Mouse (Mus musculus): ENCODE results near the gene Rftn2. TPM values are rescaled to one million over a fixed set of nuclear protein-coding genes. Genes with fewer than 3 reads are reported as not detected.
A peak's percentile ranks its signal among the peaks of the same experiment; 100 is the strongest.
"Not testable (repeated sequence)": the region's sequence is repeated elsewhere in the genome, so short reads cannot be mapped to it uniquely, and the experiment has no call there.

Gene Rftn2
- total RNA-seq, 2 experiments from 2014 or later: 4.7 to 5.1 TPM

- DNase-seq: no peak
These were observed 54.9 kb downstream of the Rftn2 start for GRCm38 (mm10) chr1:55171361-55172325.

- DNase-seq: no peak
These were observed 58.0 kb downstream of the Rftn2 start for GRCm38 (mm10) chr1:55168591-55168990.

- no peak for DNase-seq
These were observed 59.0 kb downstream of the Rftn2 start for GRCm38 (mm10) chr1:55167560-55167959.

- no peak for DNase-seq
These were observed 62.6 kb downstream of the Rftn2 start for GRCm38 (mm10) chr1:55164005-55164404.

- DNase-seq: no peak
These were observed 63.8 kb downstream of the Rftn2 start for GRCm38 (mm10) chr1:55162781-55163180.

- DNase-seq: no peak
These were observed 64.7 kb downstream of the Rftn2 start for GRCm38 (mm10) chr1:55161895-55162294.

GRCm38 (mm10) chr1:55160831-55161638, 65.5 kb downstream of the Rftn2 start:
- DNase-seq: no peak

- no peak for DNase-seq
These were observed 66.4 kb downstream of the Rftn2 start for GRCm38 (mm10) chr1:55160218-55160617.

GRCm38 (mm10) chr1:55158821-55159220, 67.8 kb downstream of the Rftn2 start:
- no peak for DNase-seq

- DNase-seq: no peak
These were observed 68.4 kb downstream of the Rftn2 start for GRCm38 (mm10) chr1:55158211-55158610.

GRCm38 (mm10) chr1:55157329-55157728, 69.3 kb downstream of the Rftn2 start:
- DNase-seq: no peak

GRCm38 (mm10) chr1:55145556-55145955, 81.0 kb downstream of the Rftn2 start:
- no peak for DNase-seq

- DNase-seq: no peak
These were observed 82.2 kb downstream of the Rftn2 start for GRCm38 (mm10) chr1:55144338-55144737.

GRCm38 (mm10) chr1:55135846-55136245, 90.7 kb downstream of the Rftn2 start:
- DNase-seq: no peak

GRCm38 (mm10) chr1:55134301-55134700, 92.3 kb downstream of the Rftn2 start:
- no peak for DNase-seq

- DNase-seq: no peak
These were observed 93.4 kb downstream of the Rftn2 start for GRCm38 (mm10) chr1:55133173-55133572.

GRCm38 (mm10) chr1:55132308-55132707, 94.3 kb downstream of the Rftn2 start:
- DNase-seq: no peak

GRCm38 (mm10) chr1:55131424-55132014, 95.1 kb downstream of the Rftn2 start:
- DNase-seq: no peak

- peak; percentile 93 for DNase-seq
These were observed 95.6 kb downstream of the Rftn2 start, which contains the start of gene Mob4 for GRCm38 (mm10) chr1:55130943-55131401. Mob4 (plus strand) TSS chr1:55131231.

- DNase-seq: no peak
These were observed 96.2 kb downstream of the Rftn2 start for GRCm38 (mm10) chr1:55130190-55130916.

- DNase-seq: no peak
These were observed 96.9 kb downstream of the Rftn2 start for GRCm38 (mm10) chr1:55129716-55130115.

- not testable (repeated sequence) for DNase-seq
These were observed 102.4 kb downstream of the Rftn2 start for GRCm38 (mm10) chr1:55124136-55124535.

Measured in gastrocnemius, postnatal 25 days (tissue).